Mouse (Mus musculus) small intestine, adult 2 months (tissue): ENCODE data around the gene Thap12.

Source experiments
- CTCF ChIP-seq: fragments of 200-500 bp; IDR thresholded peaks from 2 replicates; pipeline ENCODE4 v1.5.1; 2012; ENCODE audit warnings: low read depth, mild to moderate bottlenecking, control low read depth, inconsistent platforms, low read length, moderate library complexity, mixed read lengths; ENCODE audit not compliant: insufficient replicate concordance, insufficient read length; ENCODE audit errors: extremely low read depth
- POLR2A ChIP-seq: fragments of 200-500 bp; IDR thresholded peaks from 2 replicates; pipeline ENCODE4 v1.6.1; 2012; ENCODE audit warnings: low read depth, mild to moderate bottlenecking, control low read depth, inconsistent platforms, low read length, moderate library complexity

- peak; percentile 16; the same call in 1 of the 2 replicates for TF ChIP-seq CTCF
- peak; percentile 82 for TF ChIP-seq POLR2A
These were observed at the start of gene Thap12 for GRCm38 (mm10) chr7:98702283-98703240.
